Mouse (Mus musculus) 3T3-L1 (cell line): ENCODE measurements around the gene Adgrv1.
A peak's percentile ranks its signal among the peaks of the same experiment; 100 is the strongest.

ENCODE experiments used
- DNase-seq: peaks from one replicate; pipeline ENCODE4 v3.0.0-alpha.2; 2015; ENCODE audit warnings: low read depth, low spot score

Gene Adgrv1

DNA sequence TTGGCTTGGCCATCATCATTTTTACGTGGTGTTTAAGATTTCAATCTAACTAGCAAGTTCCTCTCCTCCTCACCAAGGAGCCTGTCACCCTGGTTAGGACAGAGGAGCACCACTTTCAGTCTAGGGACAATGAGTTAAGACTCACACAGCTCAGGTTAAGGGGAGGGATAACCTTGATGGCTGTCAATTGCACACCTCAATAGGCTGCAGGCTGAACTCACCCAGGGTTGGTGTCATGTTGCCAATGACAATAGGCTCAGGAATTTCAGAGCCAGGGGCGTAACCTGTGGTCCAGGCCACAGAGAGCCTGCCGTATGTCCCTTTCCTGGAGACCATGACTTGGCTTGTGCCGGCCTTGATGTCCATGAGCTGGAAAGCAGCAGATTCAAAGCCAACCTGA is 209.0 kb downstream of the Adgrv1 start:
- DNase-seq = no peak

DNA sequence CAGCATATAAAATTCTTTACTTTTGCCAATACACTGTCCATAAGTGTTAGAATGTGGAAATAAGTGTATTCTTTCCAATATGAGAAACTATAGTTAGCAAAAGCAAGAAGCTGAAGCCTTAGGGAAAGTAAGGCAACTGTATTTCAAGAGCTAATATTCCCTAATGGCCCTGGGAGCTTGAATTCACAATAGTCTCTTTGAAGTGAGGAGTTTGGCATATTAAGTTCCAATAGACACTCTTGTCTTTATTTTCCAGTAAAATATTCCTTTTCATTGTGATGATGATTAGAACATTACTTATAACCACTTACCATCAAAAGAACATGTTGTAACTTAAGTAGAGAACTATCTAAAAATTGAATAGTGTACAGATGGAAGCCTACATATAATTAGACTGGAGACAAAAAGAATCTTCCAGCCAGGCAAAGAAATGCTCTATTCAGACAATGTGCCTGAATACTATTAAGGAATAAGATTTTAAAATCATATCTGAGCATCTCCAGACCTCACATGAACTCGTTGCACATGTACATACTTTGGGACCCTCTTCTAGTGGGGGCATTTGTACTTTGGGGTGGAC is 225.0 kb downstream of the Adgrv1 start:
- no peak for DNase-seq

DNA sequence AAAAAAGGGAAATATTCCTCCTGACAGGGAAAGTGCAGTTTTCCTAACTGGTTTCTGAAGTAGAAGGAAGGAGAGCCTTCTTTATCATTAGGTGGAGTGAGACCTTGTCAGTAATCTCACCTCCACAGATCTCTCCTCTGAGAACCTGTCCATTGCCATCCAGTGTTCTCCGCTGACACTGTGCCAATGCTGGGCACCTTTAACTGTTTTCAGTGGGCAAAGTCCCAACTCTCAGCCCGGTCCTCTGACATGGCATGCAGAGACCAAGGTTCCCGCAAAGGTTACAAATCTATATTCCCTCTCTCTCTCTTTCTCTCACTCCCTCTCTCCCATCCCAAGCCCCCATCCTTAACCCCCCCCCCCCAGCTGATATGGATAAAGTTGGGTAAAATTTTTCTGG is 230.1 kb downstream of the Adgrv1 start:
- no peak for DNase-seq

DNA sequence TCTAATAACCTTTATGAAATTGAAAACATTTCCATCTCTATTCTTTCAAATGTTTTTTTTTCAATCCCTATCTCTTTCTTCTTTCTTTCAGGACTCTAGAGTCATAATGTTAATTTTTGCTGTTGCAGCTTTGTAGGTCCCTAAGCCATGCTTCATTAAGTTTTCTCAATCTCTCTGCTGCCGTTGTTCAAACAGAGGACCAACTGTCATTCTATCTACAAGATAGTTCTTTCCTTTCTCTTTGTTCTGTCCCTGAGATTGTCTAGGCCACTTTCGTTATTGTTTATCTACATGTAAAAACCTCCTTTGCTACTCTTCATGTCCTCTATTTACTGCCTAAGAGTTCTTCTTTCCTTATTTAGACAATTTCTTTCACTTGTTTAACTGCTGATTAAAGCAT is 230.8 kb downstream of the Adgrv1 start:
- peak; percentile 8 for DNase-seq

DNA sequence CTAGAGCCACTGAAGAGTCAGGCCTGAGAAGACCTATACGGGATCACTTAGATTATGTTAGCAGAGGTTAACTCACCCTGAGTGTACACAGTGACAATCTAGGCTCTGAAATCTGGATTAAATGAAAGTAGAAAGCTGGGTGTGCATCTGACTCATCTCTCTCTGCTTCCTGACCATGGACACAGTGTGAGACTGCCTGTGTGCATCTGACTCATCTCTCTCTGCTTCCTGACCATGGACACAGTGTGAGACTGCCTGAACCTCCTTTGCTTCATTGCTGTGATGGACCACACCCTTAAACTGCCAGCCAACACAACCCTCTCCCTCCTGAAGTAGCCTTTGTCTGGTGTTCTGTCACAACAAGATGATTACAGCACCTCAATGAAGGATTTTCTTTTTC is 231.2 kb downstream of the Adgrv1 start:
- peak; percentile 72 for DNase-seq

DNA sequence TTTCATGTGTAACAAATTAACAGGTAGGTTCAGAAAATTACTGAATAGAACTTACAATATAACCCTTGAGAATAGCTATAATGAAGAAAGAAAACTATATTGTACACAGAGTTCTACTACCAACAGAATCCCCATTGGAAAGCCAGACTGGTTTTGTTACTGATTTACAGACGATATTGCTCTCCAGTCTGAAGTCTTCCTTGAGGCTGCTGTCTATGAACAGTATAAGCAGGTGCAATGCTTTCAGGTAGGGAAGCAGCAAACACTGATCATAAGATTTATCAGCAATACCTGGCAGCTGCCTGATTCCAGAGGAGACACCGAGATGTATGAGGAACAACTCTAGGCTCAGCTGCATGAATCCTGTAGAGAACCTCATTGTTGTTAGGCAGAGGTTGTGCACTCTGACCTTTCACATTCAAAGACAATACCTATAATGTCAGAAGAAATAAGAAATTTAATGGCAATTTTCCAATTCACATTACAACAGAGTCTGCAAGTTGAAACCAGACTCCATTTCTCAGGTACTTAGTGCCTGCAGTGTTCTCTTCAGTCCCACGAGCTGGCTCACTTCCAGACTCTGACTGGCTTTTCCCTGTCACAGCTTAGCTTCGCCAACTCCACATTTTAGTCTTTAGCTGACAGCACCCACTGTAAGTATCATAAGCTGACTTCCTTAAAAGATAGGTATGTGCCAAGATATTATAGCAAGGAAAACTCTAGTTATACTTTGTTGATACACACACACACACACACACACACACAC is 247.2 kb downstream of the Adgrv1 start:
- DNase-seq = peak; percentile 9

DNA sequence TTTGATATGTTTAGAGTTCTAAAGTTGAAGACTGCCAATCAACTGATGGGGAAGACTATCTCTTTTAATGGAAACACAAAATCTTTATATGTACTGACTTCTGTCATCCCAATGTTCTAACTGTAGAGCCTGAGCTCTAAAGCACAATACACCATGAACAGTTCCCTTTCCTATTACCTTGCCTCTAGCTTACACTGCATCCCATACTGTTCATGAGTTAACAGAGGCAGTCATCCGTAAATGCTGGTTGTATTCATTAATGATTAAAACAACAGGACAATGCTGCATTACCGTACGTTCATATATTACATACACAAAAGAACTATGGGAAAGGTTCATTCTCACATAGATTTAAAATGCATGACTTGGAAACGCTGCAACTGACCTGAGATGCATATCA is 251.1 kb downstream of the Adgrv1 start:
- no peak for DNase-seq

DNA sequence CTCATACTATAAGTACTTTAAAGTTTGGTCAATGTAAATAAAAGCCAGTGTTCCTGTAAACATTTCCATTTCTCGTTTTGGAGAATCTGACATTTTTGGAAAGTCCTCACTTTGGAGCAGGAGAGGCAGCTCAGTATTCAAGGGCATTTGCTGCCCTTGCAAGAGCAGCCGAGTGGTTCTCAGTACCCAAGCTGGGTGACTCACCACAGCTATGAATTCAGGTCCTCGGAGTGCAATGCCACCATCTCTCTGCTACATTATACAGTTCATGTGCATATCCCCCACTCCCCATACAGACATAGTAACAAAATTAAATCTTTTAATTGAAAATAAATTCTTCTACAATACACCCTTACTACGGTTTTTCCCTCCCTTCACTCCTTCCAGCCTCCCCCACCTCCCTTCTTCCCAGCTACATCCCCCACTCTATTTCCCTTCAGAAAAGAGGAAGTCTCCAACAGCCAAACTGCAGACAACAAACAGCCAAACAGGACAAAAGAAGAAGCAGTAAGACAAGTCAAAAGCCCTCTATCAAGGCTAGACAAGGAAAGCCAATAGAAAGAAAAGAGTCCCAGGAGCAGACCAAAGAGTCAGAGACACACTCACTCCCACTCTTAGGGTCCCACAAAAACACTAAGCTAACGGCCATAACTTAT is 262.0 kb downstream of the Adgrv1 start:
- DNase-seq = no peak

DNA sequence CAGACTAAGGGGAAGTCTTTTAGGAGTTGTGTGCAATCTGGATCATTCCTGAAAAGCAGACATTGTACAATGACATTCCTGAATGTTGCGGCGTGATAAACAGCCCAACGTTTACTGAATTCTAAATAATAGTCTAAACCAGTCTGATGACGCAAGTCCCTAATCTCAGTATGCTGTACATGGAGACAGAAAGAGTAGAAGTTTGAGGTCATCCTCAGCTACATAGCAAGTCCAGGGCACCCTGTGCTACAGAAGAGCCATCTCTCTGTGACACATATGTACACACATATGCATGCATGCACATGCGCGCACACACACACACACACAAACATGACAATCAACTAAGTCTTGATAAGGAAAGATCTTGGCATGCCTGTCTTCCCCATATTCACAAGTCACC is 262.8 kb downstream of the Adgrv1 start:
- no peak for DNase-seq

DNA sequence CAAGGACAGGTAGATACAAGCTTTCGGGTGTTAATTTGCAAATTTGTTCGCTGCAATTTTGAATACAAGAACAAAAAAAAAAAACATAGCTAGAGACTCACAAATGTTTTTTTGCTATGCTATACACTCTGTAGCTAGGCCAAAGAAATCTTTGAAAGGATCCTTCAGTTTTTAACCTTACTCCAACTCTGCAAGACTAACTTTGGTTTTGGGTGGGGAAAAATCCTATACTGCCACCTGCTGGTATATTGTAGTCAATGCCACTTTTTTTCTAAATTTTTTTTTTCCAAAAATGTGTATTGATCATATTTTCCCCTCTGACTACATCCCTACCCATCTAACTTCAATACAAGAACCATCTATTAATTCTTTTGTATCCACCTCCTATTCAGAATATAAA is 263.4 kb downstream of the Adgrv1 start:
- DNase-seq = peak; percentile 36

DNA sequence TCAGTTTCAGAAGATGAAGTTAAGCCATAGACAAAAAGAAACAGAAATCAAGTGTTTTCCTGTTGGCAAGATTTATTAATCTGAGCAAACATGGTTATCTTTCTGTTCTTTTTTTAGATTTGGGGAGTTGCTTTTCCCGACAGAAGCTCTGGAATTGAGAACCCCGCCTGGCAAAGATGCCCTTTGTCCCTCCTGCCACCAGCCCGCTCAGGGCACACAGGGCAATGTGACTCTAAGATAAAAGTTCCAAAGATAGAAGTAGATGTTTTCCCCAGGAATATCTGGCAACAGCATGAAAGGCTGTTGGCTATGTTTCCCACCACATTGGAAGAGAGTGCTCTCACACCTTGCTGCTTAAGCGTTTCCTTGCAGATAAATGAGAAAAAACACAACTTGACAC is 264.0 kb downstream of the Adgrv1 start:
- no peak for DNase-seq

DNA sequence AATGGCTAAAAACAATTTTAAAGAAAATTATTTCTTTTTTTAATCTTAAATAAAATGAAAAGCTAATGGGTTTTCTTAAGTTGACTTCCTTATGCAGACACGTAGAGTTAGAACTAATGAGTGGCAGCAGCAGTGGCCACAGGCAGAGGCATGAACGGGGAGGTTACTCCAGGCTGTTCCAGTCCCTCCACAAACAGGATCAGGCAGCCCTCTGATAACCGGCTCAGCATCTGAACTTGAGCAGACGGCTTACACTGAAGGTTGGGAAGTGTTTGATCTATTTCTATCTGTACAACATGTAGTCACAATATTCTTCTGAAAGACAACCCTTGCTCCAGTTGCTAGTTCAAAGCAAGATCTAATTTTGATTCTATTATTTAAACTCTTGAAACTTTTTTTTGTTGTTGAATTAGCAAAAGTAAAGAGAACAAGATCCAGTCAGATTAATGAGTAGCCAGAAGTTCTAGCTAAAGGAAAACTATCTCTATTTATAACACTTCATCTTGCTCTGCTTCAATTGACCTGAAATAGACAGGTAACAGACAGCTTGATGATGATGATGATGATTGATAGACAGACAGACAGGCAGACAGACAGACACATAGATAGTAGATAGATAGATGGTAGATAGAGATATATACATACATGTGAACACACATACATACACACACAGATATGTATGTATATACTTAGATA is 265.1 kb downstream of the Adgrv1 start:
- DNase-seq = no peak

DNA sequence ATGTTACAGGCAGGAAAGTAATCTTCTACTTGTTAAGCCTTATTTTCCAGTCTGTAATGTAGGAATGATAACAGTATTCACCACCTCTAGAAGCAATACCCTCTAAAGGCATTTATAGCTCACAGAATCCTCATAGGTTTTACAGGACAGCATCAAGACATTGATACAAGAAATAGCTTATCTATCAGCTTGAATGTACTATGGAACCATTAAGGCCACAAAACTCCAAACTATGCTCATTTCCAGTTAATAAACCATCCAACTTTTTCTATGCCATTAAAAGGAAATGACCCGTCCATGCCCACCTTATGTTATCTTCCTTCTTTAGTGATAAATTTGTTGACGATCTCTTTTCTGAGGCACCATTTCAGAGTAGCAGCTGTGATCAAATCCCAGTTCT is 272.6 kb downstream of the Adgrv1 start:
- no peak for DNase-seq

DNA sequence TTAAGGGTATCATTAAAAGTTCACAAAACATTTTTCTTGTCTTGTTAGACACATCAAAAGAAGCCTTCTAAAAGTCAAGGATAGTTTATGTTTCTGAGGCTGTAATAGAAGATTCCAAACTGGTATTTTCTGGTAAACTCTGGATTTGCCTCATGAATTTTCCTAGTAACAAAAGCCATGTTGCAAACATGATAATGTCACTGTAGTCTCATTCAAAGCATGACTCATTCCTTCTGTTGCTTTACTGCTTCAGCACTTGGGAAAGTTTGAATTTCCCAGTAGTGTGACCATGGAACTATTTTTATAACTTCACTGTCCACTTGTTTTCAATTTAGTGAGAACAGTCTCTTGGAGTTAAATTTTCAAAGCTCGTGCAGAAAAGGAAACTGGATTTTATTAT is 274.2 kb downstream of the Adgrv1 start:
- peak; percentile 9 for DNase-seq

DNA sequence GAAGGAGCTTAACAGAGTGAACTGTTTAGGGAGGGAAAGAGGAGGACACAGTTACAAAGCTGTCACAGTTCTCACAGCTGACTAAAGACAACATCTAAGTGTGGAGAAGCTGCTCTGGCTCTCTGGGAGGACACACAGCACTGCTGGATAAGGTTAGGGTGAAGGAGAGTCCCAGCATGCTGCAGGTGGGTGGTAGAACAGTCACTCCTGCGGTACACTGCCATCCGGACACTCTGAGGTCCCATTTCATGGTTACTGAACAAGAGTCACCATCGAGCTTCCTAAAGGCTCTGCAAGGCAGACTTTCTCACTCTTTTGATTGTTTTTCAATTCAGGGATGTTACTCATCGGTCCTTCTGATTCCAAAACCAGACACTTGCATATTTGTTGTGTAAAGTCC is 274.6 kb downstream of the Adgrv1 start:
- no peak for DNase-seq

DNA sequence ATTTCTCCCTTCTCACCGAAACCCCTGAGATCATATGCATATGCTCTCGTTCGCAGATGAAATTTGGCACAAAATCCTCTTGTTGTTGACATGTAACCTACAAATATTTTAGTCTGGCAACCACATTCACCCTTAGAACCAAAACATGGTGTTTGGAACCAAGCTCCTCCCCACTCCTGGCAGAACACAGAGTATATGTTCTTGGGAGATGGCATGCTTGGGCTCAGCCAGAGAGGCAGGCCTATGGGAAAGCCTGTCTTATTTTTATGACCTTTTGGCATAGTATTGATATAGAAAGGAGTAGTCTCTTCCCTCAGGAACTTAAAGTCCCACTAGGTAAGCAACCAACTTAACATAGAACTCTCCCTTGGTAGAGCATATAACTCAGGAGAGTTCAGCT is 275.7 kb downstream of the Adgrv1 start:
- DNase-seq = no peak

DNA sequence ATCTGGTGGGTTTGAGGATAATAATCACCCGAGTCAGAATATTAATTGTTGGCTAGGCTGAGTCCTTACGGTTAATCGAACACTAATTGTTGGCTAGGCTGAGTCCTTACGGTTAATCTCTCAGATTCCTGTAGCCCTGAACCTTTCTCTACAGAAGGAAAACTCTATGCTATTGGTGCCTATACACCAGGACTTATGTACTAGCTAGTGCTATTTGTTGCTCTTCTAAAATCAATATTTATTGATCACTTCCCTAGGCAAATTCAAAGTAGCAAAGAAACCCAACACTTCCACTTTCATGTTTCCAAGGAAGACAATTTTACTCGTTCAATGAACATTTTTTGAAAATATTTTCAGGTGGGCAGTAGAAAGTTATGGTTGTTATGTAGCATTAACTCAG is 278.4 kb downstream of the Adgrv1 start:
- no peak for DNase-seq

DNA sequence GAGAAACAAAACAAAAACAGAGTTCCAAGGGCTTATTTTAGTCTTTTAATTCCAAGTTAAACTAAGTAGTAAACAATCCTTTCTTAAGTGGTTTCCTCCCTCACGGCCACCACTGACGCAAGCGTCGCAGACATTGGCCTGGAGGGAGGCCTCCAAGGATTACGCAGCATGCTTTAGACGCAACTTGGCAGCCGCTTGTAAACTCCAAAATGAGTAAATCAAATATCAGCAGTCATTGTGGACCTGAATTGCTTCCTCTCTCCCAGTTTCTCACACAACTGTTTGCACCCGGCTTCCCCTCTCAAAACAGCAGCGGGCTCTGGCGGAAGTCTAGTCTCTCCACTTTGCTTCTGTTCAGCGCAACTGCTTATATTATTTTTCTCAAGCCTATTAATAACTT is 280.7 kb downstream of the Adgrv1 start:
- no peak for DNase-seq

DNA sequence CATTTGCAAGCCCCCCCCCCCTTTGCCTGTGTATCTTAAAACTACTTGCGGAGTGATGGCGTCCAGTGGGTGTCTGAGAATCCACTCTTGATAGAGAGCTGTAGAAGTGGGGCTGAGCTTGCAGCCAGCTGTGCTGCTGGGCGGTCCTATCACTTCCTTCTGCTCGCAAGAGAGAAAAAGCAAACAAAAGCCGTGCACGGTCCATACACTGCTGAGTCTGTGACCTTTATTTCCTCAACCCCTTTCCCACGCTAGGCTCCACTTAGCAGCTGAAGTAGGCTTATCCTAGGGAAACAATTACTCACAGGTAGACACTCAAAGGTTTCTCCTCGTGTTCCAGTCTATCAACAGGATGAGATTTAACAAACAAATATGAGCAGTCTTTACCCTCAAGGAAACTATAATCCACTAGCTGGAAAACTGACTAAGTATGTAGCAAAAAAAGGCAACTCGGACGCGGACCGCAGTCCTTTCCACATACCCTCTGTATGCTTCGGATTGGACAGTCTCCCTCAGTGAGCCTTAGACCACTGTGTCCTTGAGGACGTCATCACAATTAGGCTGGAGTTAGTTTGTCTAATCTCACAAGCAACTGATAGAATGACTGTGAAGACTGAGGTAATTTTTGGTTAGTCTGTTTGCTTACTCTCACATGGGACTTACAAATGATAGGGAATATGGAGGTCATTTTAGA is 281.3 kb downstream of the Adgrv1 start:
- DNase-seq = no peak

DNA sequence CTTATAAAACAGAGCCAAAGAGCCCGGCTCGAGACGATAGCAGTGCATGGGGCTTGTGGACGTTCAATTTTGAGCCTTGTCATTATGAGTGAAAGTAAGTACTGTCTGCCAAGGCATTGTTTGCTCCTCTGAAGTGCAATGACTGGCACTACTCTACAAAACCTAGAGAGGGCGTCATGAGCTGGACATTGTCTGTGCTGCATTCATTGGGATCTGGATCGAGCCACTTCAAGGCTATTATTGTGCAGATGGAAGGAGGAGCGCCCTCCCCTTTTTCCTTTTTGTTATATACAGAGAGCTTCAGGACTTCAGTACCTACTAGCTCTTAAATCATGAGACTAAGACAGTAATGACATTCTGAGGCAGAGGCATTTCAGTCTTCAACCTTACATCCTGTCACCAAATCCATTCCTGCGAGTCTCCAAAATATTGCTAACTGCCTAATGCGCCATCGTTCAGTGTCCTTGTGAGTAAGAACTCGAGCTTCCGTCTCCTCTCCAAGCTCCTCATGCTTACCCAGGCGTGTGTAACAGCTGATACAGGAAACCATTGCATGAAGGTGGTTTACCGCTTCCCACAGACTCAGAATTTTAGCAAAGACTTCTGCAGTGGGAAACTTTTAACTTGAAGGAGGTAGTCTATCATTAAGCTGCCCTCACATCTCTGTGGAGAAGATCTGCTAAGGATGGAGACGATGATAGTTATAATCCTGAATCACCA is 285.5 kb downstream of the Adgrv1 start:
- no peak for DNase-seq

DNA sequence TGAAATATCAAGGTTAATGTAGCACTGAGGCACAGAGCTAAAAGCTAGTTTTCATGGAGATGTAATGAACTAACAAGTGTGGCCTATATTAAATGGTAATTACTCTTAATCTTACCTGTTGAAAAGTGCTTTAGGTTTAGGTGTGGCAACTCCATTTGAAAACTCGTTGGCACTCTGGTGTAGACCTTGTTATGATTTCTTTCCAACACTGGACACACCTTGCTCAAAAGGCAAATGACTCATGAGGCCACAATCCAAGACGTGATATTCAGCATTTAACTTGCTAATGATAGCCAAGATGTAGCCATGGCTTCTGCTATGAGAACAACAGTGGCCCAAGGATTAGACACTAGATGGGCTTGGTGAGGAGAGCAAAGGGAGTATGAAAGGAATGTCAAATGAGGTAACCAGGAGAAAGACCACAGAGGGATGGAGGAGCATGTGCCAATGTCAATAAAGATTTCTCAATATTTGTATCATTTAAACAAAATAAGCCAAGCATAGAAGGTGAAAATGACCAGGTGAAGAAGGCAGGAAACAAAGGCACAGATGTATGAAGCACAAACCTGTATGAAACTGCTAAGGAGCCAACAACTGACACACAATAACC is 289.9 kb downstream of the Adgrv1 start:
- no peak for DNase-seq
